Mouse (Mus musculus) spleen, postnatal 14 days (tissue): ENCODE measurements around the gene Fdxr.

Experiments used
- DNase-seq, 2 experiments: peaks; one replicate each; pipeline ENCODE4 v3.0.0; 2021 to 2022; ENCODE audit warnings: low spot score in 2 of 2

The Fdxr gene

GRCm38 (mm10) chr11:115269330-115270066, 7.4 kb downstream of the Fdxr start:
- DNase-seq = no peak

- no peak for DNase-seq
Measured at GRCm38 (mm10) chr11:115267958-115268357, 8.9 kb downstream of the Fdxr start.

GRCm38 (mm10) chr11:115267061-115267883, 9.6 kb downstream of the Fdxr start, which contains the start of gene Grin2c:
Gene Grin2c, minus strand, starts transcription at chr11:115267243.
- no peak for DNase-seq

GRCm38 (mm10) chr11:115266400-115266778, 10.5 kb downstream of the Fdxr start:
- no peak for DNase-seq

GRCm38 (mm10) chr11:115265771-115266399, 11.0 kb downstream of the Fdxr start:
- no peak for DNase-seq

GRCm38 (mm10) chr11:115264862-115265668, 11.8 kb downstream of the Fdxr start:
- DNase-seq = no peak

- DNase-seq = no peak
Measured at GRCm38 (mm10) chr11:115264136-115264861, 12.6 kb downstream of the Fdxr start.

- no peak for DNase-seq
Measured at GRCm38 (mm10) chr11:115262954-115263353, 13.9 kb downstream of the Fdxr start.

GRCm38 (mm10) chr11:115259134-115259533, 17.7 kb downstream of the Fdxr start:
- DNase-seq = no peak

- no peak for DNase-seq
Measured at GRCm38 (mm10) chr11:115257775-115258510, 18.9 kb downstream of the Fdxr start.

- DNase-seq = no peak
Measured at GRCm38 (mm10) chr11:115251258-115251657, 25.6 kb downstream of the Fdxr start.

GRCm38 (mm10) chr11:115250405-115251090, 26.3 kb downstream of the Fdxr start:
- no peak for DNase-seq

- no peak for DNase-seq
Measured at GRCm38 (mm10) chr11:115249721-115250404, 27.0 kb downstream of the Fdxr start.

GRCm38 (mm10) chr11:115247945-115248344, 28.9 kb downstream of the Fdxr start:
- DNase-seq = no peak

- no peak for DNase-seq
Measured at GRCm38 (mm10) chr11:115247240-115247639, 29.6 kb downstream of the Fdxr start.

- DNase-seq = no peak
Measured at GRCm38 (mm10) chr11:115246386-115246785, 30.5 kb downstream of the Fdxr start.

- DNase-seq = no peak
Measured at GRCm38 (mm10) chr11:115244840-115245239, 32.0 kb downstream of the Fdxr start.

GRCm38 (mm10) chr11:115243783-115244182, 33.1 kb downstream of the Fdxr start:
- DNase-seq = no peak

- DNase-seq = no peak
Measured at GRCm38 (mm10) chr11:115242746-115243145, 34.1 kb downstream of the Fdxr start.
